Mouse (Mus musculus): ENCODE measurements at regions not wholly inside any gene's neighbourhood (a gene's known extent, or its start where the extent isn't known, plus 50 kb on each side); places are given as distances from the start of the nearest gene placed in this dataset.

DNA sequence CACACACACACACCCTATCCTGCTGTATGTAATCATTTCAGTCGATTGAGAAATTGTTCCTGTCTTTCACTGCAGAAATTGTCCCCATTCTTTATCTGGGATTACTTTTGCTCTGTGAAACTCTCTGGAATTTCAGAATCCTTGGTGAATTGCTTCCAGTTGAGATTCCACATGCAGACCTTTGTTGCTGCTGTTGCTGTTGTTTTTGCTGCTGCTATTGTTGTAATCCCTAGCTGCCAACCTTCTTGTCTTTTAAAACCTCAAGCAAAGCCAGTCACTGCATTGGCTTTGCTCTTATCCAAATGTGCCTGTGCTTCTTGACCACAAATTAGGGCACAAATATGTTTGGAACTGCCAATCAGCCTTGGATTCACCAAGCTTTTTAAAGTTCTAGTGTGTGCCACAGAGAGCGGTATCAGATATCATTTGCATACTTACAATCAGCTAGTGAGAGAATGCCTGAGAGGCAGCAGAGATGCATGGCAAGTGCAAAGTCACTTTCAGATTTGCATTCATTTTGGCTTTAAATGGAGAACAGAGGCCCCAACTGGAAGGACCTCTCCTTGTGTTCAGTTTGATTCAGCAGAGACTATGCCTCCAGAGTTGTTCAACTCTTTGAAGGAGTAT lies 1187.0 kb upstream of the Map3k7 start:
- Histone ChIP-seq H3K36me3 (replicated peaks) (no peaks in the 10 kb centered on the region), H3K27ac (replicated peaks) (peak overlapping the region; percentile 61), H3K9me3 (no peaks in the 10 kb centered on the region), H3K4me3 (no peak overlapping the region), H3K4me1 (peaks cover 16% of the 10 kb centered on the region), H3K27me3 (replicated peaks; ENCODE audit: low read depth, poor library complexity, severe bottlenecking) (no peaks in the 10 kb centered on the region)
- 59% methylated on average over 2 of the region's 2 CpGs for WGBS
- no peak for DNase-seq (ENCODE audit: low spot score)

DNA sequence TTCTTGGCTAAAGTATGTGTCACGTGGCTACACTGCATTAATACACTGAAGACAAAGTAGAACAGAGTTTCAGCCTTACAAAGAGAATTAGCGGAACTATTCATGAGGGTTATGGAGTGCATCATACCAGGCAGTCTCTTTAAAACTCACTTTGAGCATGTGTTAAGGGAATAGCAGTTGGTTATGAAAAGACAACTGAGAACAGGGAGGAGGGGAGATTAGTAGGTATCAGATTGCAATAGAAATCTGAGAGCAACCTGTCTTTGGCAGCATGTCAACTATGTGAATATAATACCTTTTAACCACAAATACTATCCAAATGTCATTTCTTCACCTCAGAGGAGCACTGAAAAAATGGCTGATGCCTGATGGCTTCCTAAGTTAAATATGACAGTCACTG lies 1182.2 kb upstream of the Map3k7 start:
- H3K27me3 ChIP-seq (replicated peaks; ENCODE audit: low read depth, poor library complexity, severe bottlenecking), result no peaks in the 10 kb centered on the region
- peaks cover 9% of the 10 kb centered on the region for H3K4me1 ChIP-seq
- no peaks in the 10 kb centered on the region for H3K9me3 ChIP-seq
- no peak overlapping the region for H3K4me3 ChIP-seq
- no peak for DNase-seq (ENCODE audit: low spot score)
- 82% methylated on average over 2 of the region's 2 CpGs for WGBS
- no peaks in the 10 kb centered on the region for H3K36me3 ChIP-seq (replicated peaks)
- H3K27ac ChIP-seq (replicated peaks), result no peak overlapping the region

DNA sequence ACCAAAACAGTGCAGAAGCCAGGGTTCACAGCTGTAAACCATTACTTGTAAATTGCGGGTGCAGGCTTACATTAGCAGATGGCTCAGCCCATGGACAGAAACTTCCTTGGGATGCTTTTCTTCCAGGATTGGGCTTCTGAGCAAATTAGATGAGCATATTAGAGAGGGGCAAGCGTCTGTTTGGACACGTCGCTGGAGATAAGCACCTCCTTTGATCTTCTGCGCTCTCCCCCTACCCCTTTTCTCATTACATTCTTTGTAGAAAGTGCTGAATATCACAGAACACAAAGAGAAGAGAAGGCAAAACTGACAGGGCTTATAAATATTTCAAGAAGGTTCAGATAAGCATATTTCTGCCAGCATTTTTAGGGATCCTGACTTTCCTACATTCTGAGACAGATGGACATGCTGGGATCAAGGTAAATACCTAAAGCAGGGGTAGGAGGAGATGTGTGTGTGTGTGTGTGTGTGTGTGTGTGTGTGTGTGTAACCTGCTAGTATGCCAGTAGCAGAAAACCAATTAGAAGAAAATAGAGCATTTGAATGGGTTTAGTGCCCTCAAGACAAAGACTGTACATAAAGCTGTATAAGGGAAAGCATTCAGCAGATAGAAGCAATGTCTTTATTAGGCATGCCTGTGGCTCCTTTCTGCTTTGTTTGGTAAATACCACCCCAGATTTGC lies 1173.8 kb upstream of the Map3k7 start:
- DNase-seq (ENCODE audit: low spot score), result peak; percentile 50
- no peaks in the 10 kb centered on the region for H3K27me3 ChIP-seq (replicated peaks; ENCODE audit: low read depth, poor library complexity, severe bottlenecking)
- no peaks in the 10 kb centered on the region for H3K36me3 ChIP-seq (replicated peaks)
- H3K27ac ChIP-seq (replicated peaks), result peak overlapping the region; percentile 19
- peaks cover 23% of the 10 kb centered on the region for H3K4me1 ChIP-seq
- 22% methylated on average over 5 of the region's 5 CpGs for WGBS
- no peak overlapping the region for H3K4me3 ChIP-seq
- no peaks in the 10 kb centered on the region for H3K9me3 ChIP-seq

DNA sequence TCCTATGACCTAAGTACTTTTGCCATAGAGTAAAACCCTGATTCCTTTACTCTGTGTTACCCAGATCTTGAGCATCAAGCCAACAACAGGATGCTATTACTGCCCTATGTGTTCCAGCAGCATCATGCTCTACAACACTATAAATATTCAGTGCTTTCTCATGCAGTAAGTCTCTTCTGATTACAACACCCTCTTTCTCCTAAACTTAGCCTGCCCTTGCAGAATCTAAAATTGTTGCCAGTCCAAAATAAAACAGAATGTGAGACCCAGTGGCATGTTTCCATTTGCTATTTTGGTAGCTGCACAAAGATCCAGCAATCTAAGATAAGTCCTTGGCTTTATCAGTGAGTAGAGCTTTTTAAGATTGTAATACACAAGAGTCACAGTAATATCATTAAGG lies 1154.1 kb upstream of the Map3k7 start:
- no peak overlapping the region for H3K4me3 ChIP-seq
- H3K27ac ChIP-seq (replicated peaks), result no peak overlapping the region
- no peaks in the 10 kb centered on the region for H3K36me3 ChIP-seq (replicated peaks)
- DNase-seq (ENCODE audit: low spot score), result no peak
- no peaks in the 10 kb centered on the region for H3K9me3 ChIP-seq
- H3K27me3 ChIP-seq (replicated peaks; ENCODE audit: low read depth, poor library complexity, severe bottlenecking), result no peaks in the 10 kb centered on the region
- no peaks in the 10 kb centered on the region for H3K4me1 ChIP-seq

DNA sequence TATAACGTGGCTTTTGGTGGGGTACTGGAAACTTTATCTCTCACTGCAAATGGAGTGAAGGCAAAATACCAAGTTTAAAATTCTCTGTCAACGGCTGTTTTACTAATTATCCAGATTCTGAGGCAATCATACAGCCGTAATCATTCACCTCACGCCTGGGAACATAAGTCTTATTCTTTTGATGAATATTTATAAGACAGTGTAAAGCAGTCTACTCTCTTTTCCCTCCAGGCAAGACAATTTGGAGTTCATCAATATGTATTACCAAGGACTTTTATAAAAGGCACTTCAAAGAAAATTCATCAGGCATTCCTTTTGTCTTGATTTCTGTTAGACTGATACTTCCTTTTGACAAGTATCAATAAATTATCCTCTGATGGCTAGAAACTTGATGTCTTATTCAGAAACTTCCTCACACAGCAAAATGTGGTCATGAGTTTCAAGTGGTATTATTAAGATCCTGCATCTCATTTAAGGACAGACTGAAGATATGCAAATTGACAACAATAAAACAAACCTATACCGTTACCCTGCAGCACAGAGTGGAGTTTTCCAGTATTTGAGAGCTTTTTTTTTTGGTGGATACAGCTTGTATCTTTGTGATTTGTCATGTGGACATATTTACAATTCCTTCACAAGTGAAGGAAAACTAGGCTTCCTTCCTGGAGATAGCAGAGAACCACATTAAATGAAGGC lies 1108.4 kb upstream of the Map3k7 start:
- H3K27me3 ChIP-seq (replicated peaks; ENCODE audit: low read depth, poor library complexity, severe bottlenecking), result no peaks in the 10 kb centered on the region
- WGBS, result 78% methylated on average over 5 of the region's 5 CpGs
- no peaks in the 10 kb centered on the region for H3K36me3 ChIP-seq (replicated peaks)
- H3K27ac ChIP-seq (replicated peaks), result no peak overlapping the region
- DNase-seq (ENCODE audit: low spot score), result no peak
- no peaks in the 10 kb centered on the region for H3K9me3 ChIP-seq
- no peak overlapping the region for H3K4me3 ChIP-seq
- no peaks in the 10 kb centered on the region for H3K4me1 ChIP-seq

DNA sequence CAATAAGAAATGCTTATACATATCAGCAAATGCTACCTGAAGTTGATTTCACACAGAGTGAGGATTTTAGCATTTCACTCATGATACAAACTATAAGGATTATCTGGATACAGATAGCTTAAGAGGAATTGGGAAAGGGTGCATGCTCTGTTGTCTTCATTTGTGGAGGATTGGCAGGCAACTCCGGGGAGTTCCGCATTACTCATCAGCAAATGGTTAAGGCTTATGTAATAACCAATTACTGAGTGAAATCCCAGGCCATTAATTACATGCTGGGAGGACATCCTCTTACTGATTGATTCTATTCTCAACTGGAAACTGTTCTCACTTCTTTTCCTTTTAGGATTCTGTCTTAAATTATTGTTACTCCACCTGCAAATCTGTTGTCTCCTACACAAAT lies 1058.9 kb upstream of the Map3k7 start:
- 88% methylated on average over 2 of the region's 2 CpGs for WGBS

DNA sequence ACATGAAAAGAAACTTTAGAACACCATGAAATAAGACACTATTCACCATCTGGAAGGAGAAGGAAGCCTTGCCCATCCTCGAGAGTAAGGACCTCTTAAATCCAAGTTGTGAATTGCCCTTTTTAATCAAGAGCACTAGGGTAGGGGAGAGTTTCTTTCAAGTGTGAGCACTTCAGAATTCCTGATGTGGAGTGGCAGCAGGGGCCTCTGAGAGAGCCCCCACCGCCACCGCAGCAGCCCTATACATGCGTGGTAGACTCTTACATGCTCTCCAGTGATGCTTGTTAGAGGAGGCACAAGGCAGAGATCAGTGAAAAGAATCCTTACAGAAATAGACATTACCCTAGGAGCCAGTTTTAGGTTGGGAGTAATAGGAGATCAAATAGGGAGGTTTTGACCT lies 1041.0 kb upstream of the Map3k7 start:
- H3K4me1 ChIP-seq, result no peaks in the 10 kb centered on the region
- no peaks in the 10 kb centered on the region for H3K9me3 ChIP-seq
- no peaks in the 10 kb centered on the region for H3K27me3 ChIP-seq (replicated peaks; ENCODE audit: low read depth, poor library complexity, severe bottlenecking)
- no peak overlapping the region for H3K27ac ChIP-seq (replicated peaks)
- no peak overlapping the region for H3K4me3 ChIP-seq
- WGBS, result 83% methylated on average over 4 of the region's 4 CpGs
- no peak for DNase-seq (ENCODE audit: low spot score)
- H3K36me3 ChIP-seq (replicated peaks), result no peaks in the 10 kb centered on the region

More for the DNA sequence above, 1058.9 kb upstream of the Map3k7 start:
- no peak for DNase-seq (ENCODE audit: low spot score)
- no peaks in the 10 kb centered on the region for H3K9me3 ChIP-seq
- no peaks in the 10 kb centered on the region for H3K27me3 ChIP-seq (replicated peaks; ENCODE audit: low read depth, poor library complexity, severe bottlenecking)
- no peaks in the 10 kb centered on the region for H3K36me3 ChIP-seq (replicated peaks)
- no peaks in the 10 kb centered on the region for H3K4me1 ChIP-seq
- no peak overlapping the region for H3K27ac ChIP-seq (replicated peaks)
- H3K4me3 ChIP-seq, result no peak overlapping the region

DNA sequence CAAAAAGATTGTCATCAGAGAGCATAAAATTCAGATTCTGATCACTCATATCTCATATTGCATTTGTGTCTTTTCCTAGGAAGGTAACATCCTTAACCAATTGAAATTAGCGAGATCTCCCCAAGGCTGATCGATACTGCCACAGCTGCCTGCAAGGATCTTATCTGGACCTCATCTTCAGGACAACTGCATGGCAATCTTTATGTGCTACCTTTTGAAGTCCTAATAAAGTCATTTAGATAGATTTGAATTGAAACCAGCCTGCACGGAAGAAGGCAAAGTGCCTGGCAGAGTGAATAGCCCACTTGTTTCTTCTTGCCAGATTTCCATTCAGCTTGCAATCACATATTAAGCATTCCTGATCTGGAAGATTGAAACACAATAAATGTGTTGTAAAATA lies 1031.5 kb upstream of the Map3k7 start:
- no peak overlapping the region for H3K4me3 ChIP-seq
- no peak for DNase-seq (ENCODE audit: low spot score)
- WGBS, result 68% methylated on average over 3 of the region's 3 CpGs

DNA sequence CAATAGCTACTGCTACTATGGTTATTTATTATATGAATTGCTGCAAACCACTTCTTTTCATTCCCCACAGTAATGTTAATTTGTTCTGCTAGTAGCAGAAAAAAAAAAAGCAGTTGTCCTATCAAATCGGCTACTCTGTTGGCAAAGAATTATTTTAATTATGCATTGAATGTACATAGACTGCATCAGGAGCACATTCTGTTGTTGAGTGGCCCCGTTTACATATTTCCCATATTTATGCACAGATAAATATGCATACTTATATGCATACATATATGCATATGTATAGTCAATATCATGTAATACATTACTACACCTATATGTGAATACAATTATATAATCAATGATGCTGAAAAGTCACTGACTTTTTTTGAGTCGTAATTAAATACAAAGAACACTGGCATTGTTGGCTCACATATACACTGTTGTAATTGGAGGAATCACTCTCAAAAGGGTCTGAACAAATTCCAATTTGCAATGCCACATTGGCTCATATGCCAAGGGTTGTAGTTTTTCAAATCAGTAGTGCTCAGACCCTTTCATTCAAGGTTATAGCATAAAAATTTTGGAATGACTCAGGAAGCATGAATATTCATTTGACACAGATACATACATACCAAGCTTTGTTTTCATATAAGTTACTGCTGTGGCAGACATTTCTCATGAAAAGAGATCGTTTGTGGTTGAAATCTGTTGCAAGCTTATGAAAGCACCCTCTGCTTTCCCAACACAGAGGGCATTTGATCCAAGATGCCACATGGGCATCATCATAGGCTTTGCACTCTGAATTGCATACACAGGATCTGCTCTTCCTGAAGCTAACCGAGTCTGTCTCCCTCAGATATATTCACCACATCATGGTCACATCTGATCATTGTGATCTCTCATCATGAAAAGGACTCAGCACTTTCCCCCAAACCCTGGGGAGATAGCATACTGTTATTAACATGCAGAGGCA lies 1030.6 kb upstream of the Map3k7 start:
- DNase-seq (ENCODE audit: low spot score), result no peak
- Histone ChIP-seq H3K27me3 (replicated peaks; ENCODE audit: low read depth, poor library complexity, severe bottlenecking) (no peaks in the 10 kb centered on the region), H3K36me3 (replicated peaks) (no peaks in the 10 kb centered on the region), H3K9me3 (no peaks in the 10 kb centered on the region), H3K4me3 (no peak overlapping the region), H3K27ac (replicated peaks) (no peak overlapping the region), H3K4me1 (no peaks in the 10 kb centered on the region)
- WGBS, result 86% methylated on average over 5 of the region's 5 CpGs

More for the DNA sequence above, 1031.5 kb upstream of the Map3k7 start:
- Histone ChIP-seq H3K4me1 (no peaks in the 10 kb centered on the region), H3K27me3 (replicated peaks; ENCODE audit: low read depth, poor library complexity, severe bottlenecking) (no peaks in the 10 kb centered on the region), H3K27ac (replicated peaks) (no peak overlapping the region), H3K9me3 (no peaks in the 10 kb centered on the region), H3K36me3 (replicated peaks) (no peaks in the 10 kb centered on the region)

DNA sequence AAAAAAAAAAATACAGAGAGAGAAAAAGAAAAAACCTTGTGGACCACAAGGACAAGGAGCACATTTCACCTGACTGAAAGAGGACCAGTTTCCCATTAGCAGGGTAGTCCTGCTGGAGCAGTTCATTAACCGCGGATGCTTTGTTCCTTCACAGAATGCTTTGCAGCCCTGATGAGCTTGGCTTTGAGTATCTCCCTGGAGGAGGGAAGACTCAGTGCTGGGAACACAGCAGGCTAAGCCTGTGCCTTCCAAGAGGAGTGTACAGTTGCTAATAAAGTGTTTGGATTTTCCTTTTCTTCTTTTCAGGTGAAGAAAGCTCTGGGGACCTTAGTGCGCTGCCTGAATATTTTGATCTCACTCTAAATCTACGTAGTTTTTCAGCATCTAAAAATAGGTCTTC lies 980.3 kb upstream of the Map3k7 start:
- no peak overlapping the region for H3K4me3 ChIP-seq
- DNase-seq (ENCODE audit: low spot score), result no peak
- H3K36me3 ChIP-seq (replicated peaks), result no peaks in the 10 kb centered on the region
- WGBS, result 70% methylated on average over 4 of the region's 4 CpGs
- H3K9me3 ChIP-seq, result no peaks in the 10 kb centered on the region
- H3K27me3 ChIP-seq (replicated peaks; ENCODE audit: low read depth, poor library complexity, severe bottlenecking), result no peaks in the 10 kb centered on the region
- no peak overlapping the region for H3K27ac ChIP-seq (replicated peaks)
- no peaks in the 10 kb centered on the region for H3K4me1 ChIP-seq

DNA sequence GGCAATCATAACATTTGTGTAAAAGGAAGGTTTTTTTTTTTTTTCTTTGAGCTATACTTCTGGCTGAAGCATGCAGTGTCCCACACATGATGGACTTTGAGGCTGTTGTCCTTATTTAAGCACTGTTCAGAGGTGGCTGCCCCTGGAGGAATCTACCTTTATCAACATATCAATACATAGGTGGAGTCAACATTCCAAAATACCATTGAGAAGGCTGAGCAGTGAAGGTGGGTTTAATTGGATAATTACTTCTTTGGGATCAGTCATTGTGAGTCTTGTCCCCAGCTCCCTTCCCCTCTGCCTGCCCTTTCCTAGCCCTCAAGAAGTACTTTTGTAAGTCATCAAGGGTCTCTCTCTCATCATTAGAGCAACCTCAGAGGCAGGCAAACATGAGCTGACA lies 951.9 kb upstream of the Map3k7 start:
- no peaks in the 10 kb centered on the region for H3K36me3 ChIP-seq (replicated peaks)
- no peak for DNase-seq (ENCODE audit: low spot score)
- no peaks in the 10 kb centered on the region for H3K4me1 ChIP-seq
- no peaks in the 10 kb centered on the region for H3K9me3 ChIP-seq
- no peak overlapping the region for H3K4me3 ChIP-seq
- H3K27ac ChIP-seq (replicated peaks), result no peak overlapping the region
- no peaks in the 10 kb centered on the region for H3K27me3 ChIP-seq (replicated peaks; ENCODE audit: low read depth, poor library complexity, severe bottlenecking)

DNA sequence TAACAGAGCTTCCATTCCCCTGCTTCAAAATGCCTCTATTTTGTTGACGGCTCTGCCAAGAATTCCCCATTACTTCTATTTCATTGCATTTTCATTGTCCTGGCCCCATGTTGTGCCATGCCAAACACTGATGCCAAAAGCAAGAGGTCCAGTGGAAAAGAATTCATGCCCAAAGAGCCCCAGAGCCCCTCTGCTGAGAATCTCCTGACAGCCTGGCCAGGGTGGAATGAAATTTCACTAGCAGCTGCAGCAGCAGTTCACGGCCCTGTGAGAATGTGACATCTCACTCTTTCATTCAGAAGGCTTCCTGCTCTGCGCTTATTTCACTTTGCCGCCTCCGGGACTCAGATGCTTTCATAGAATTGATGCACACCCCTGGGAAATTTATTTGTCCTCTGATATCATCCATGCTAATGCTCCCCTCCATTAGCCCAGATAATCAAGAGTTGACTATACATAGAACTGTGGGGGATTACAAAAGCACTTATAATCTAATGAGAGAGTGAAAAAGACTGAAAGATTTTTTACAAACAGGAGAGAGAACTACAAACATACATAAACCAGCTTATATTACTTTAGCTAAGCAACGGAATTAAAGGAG lies 911.7 kb upstream of the Map3k7 start:
- no peak for DNase-seq (ENCODE audit: low spot score)
- no peak overlapping the region for H3K27ac ChIP-seq (replicated peaks)
- no peaks in the 10 kb centered on the region for H3K36me3 ChIP-seq (replicated peaks)
- 82% methylated on average over 6 of the region's 6 CpGs for WGBS
- no peaks in the 10 kb centered on the region for H3K4me1 ChIP-seq
- no peak overlapping the region for H3K4me3 ChIP-seq
- no peaks in the 10 kb centered on the region for H3K9me3 ChIP-seq
- no peaks in the 10 kb centered on the region for H3K27me3 ChIP-seq (replicated peaks; ENCODE audit: low read depth, poor library complexity, severe bottlenecking)
